Mouse (Mus musculus) duodenum, adult 2 months (tissue): ENCODE data around the gene Ano8. TPM values are rescaled to one million over a fixed set of nuclear protein-coding genes. Genes with fewer than 3 reads are reported as not detected.

Source experiments
- polyA plus RNA-seq: library from polyadenylated mRNA; depleted of rRNA; stranded (reverse); fragments of >200 nt; gene quantifications from 2 replicates; pipeline ENCODE4 v1.2.3, GENCODE M21; 2012; ENCODE audit warnings: low replicate concordance; rRNA removed

Gene Ano8
- 19.4 and 25.4 TPM in 2 replicates for polyA plus RNA-seq

GRCm38 (mm10) chr8:71485142-71486135 lies at the start of gene Ano8:
Gene Ano8 (minus strand): TSS chr8:71485963.

GRCm38 (mm10) chr8:71525226-71526050 lies 39.7 kb upstream of the Ano8 start, which contains the start of gene Ccdc194:
Gene Ccdc194 (minus strand): TSS chr8:71525711.

GRCm38 (mm10) chr8:71511644-71512043 lies 25.9 kb upstream of the Ano8 start, which contains the start of gene Plvap:
Gene Plvap (minus strand): TSS chr8:71511752.

GRCm38 (mm10) chr8:71487691-71488445 lies 2.1 kb upstream of the Ano8 start, which contains the start of gene Gtpbp3:
Gene Gtpbp3 (plus strand): TSS chr8:71488103.

GRCm38 (mm10) chr8:71468916-71469315 lies 16.8 kb downstream of the Ano8 start, which contains the start of gene Dda1:
Gene Dda1 (plus strand): TSS chr8:71469199.

GRCm38 (mm10) chr8:71464513-71465500 lies 21.0 kb downstream of the Ano8 start, which contains the start of gene Mrpl34:
Gene Mrpl34 (plus strand): TSS chr8:71464959.

GRCm38 (mm10) chr8:71463188-71464033 lies 22.4 kb downstream of the Ano8 start, which contains the start of gene Abhd8:
Gene Abhd8 (minus strand): TSS chr8:71463655.

Other genes with a start within 250 kb of the Ano8 start
- 15.1 and 23.4 TPM in 2 replicates for gene Myo9b, start 213.2 kb downstream of the Ano8 start, polyA plus RNA-seq
- gene Haus8, start 213.0 kb downstream of the Ano8 start, polyA plus RNA-seq = 3.6 and 4.1 TPM in 2 replicates
- 51.2 and 55.3 TPM in 2 replicates for gene Use1, start 119.1 kb downstream of the Ano8 start, polyA plus RNA-seq
- gene Ocel1, start 114.7 kb downstream of the Ano8 start, polyA plus RNA-seq = 25.0 and 66.9 TPM in 2 replicates
- 313 and 643 TPM in 2 replicates for gene Nr2f6, start 104.0 kb downstream of the Ano8 start, polyA plus RNA-seq
- gene Ushbp1, start 90.2 kb downstream of the Ano8 start, polyA plus RNA-seq = 9.5 TPM in 2 replicates
- gene Babam1, start 89.1 kb downstream of the Ano8 start, polyA plus RNA-seq = 102 and 106 TPM in 2 replicates
- gene Ankle1, start 80.0 kb downstream of the Ano8 start, polyA plus RNA-seq = 12.8 and 20.1 TPM in 2 replicates
- 17.3 and 22.0 TPM in 2 replicates for gene Abhd8, start 22.3 kb downstream of the Ano8 start, polyA plus RNA-seq
- gene Mrpl34, start 21.0 kb downstream of the Ano8 start, polyA plus RNA-seq = 268 and 285 TPM in 2 replicates
- 83.6 and 99.3 TPM in 2 replicates for gene Dda1, start 16.8 kb downstream of the Ano8 start, polyA plus RNA-seq
- gene Gtpbp3, start 2.1 kb upstream of the Ano8 start, polyA plus RNA-seq = 29.5 and 30.2 TPM in 2 replicates
- gene Plvap, start 25.8 kb upstream of the Ano8 start, polyA plus RNA-seq = 270 and 394 TPM in 2 replicates
- gene Ccdc194, start 39.7 kb upstream of the Ano8 start, polyA plus RNA-seq = not detected in 2 replicates
- 119 and 255 TPM in 2 replicates for gene Bst2, start 51.5 kb upstream of the Ano8 start, polyA plus RNA-seq
- gene Mvb12a, start 57.0 kb upstream of the Ano8 start, polyA plus RNA-seq = 159 and 312 TPM in 2 replicates
- 0.50 and 1.4 TPM in 2 replicates for gene Tmem221, start 72.9 kb upstream of the Ano8 start, polyA plus RNA-seq
- gene Nxnl1, start 80.6 kb upstream of the Ano8 start, polyA plus RNA-seq = not detected in 2 replicates
- gene Slc27a1, start 82.9 kb upstream of the Ano8 start, polyA plus RNA-seq = 28.3 and 40.4 TPM in 2 replicates
- 210 and 420 TPM in 2 replicates for gene Pgls, start 106.2 kb upstream of the Ano8 start, polyA plus RNA-seq
- gene Fam129c, start 111.7 kb upstream of the Ano8 start, polyA plus RNA-seq = 1.6 and 3.1 TPM in 2 replicates
- gene Colgalt1, start 125.0 kb upstream of the Ano8 start, polyA plus RNA-seq = 59.6 and 62.5 TPM in 2 replicates
- gene Unc13a, start 185.8 kb upstream of the Ano8 start, polyA plus RNA-seq = 0.39 and 1.9 TPM in 2 replicates
- 14.8 and 17.5 TPM in 2 replicates for gene Jak3, start 190.3 kb upstream of the Ano8 start, polyA plus RNA-seq
- gene Insl3, start 203.3 kb upstream of the Ano8 start, polyA plus RNA-seq = 24.2 and 26.5 TPM in 2 replicates
- 227 and 269 TPM in 2 replicates for gene B3gnt3, start 215.8 kb upstream of the Ano8 start, polyA plus RNA-seq
- gene Fcho1, start 239.8 kb upstream of the Ano8 start, polyA plus RNA-seq = 19.4 and 23.2 TPM in 2 replicates